Mouse (Mus musculus) WW6 (cell line): ENCODE data around the gene Actr5.

Experiments
- DNase-seq: peaks from one replicate; pipeline ENCODE4 v3.0.0-alpha.2; 2013; ENCODE audit warnings: low read depth, low spot score

Gene Actr5

DNA sequence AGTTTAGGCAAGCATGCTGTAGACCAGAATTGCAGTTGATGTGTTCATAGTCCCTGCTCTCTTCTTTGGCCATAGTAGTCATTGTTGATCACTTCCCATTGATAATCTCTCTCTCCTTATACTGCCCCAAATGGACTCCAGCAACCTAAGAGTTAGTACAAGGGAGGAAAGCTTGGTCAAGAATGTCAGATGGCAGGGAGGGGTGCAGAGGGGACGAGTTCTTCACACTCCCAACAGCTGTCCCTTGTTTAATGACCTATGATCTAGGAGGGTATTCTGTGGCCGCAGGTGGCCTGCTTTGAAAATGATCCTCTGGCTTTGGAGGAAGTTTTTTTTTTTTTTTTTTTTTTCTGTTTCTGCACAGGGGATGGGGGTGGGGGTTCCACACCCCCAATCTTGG is 61.7 kb downstream of the Actr5 start:
- no peak for DNase-seq

DNA sequence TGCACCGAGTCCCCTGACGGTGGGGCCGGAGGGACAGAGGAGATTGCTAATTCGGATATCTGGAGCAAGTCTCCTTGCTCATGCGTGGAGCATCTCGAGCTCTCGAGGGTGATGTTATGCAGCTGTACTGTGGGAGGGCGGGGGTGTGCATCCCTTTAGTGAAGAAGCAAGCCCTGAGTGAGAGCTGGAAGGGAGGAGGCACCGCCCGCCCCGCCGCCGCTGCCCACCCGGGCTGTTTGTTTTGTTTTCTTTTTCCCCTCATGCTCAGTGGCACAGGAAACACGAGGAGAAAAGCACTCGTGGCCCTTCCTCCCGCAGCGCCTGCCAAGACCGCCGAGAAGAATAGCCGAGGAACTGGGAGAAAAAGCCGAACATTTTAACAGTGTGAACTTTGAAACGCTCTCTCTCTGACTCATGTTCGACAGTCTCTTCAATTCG is 63.1 kb downstream of the Actr5 start:
- no peak for DNase-seq
